Mouse (Mus musculus) erythroid progenitor cell, adult 5-6 weeks (primary cell): ENCODE results near the gene Gm8024. TPM values are rescaled to one million over a fixed set of nuclear protein-coding genes. Genes with fewer than 3 reads are reported as not detected.
"Not testable (repeated sequence)": the region's sequence is repeated elsewhere in the genome, so short reads cannot be mapped to it uniquely, and the experiment has no call there.

ENCODE experiments used
- ATAC-seq: replicated peaks from 2 replicates; pipeline ENCODE4 v1.8.0; 2016; ENCODE audit warnings: moderate number of reproducible peaks, mild to moderate bottlenecking, moderate TSS enrichment, inconsistent platforms; ENCODE audit not compliant: poor library complexity, low FRiP score, severe bottlenecking
- total RNA-seq, 2 experiments: library from RNA; stranded (forward) in 1 of 2; stranded (reverse) in 1 of 2; fragments of 150-400 nt in 1 of 2; fragments of 186-747, 209-891 nt in 1 of 2; gene quantifications; 2 replicates each; pipeline versions ENCODE4 v1.2.3 to v1.2.4; 2015 to 2017; ENCODE audit warnings: low replicate concordance in 2 of 2

Gm8024 gene
- total RNA-seq (2015; ENCODE audit: low replicate concordance) (not detected in 2 replicates), total RNA-seq (2017; ENCODE audit: low replicate concordance) (not detected in 2 replicates)

DNA sequence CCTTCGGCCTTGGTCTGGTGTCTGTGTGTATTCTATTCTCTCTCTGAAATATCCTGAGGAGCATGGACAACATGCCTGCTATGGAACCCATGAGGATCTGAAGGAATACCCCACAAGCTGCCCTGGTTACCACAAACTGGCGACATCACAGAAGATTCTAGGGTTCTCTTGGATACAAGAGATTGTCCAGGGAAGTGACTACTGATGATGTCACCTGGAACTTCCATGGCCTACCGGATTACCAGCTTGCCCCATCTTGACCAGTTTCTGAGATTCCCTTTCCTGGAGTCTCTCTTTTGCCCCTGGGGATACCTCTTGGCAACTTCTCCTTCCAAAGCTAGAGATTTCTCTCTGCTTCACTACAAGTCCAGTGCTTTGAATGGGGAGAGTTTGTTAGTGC, at the start of gene Gm8024:
Gene Gm8024, minus strand, starts transcription at position 101 of the 400 bp plus-strand sequence.
- not testable (repeated sequence) for ATAC-seq

DNA sequence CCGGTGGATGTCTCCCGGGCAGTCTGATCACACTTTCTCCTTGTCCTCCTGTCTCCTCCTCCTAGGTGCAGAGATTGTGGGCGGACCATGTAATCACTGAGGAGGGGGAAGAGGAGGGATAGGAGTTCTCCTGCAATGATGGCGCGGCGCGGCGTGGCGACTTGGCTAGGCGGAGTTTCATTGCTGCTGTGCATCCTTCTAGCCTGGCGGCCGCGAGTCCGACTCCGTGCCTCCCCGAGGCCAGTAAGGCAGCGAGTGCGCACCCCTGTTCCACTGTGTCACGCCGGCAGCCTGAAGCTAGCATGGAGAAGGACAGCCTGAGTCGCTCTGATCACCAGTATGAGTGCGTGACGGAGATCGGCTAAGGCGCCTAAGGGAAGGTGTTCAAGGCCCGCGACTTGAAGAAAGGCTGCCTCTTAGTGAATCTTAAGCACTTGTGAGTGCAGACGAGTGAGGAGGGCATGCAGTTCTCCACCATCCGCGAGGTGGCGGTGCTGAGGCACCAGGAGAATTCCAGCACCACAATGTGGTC, 19.2 kb upstream of the Gm8024 start:
- not testable (repeated sequence) for ATAC-seq

DNA sequence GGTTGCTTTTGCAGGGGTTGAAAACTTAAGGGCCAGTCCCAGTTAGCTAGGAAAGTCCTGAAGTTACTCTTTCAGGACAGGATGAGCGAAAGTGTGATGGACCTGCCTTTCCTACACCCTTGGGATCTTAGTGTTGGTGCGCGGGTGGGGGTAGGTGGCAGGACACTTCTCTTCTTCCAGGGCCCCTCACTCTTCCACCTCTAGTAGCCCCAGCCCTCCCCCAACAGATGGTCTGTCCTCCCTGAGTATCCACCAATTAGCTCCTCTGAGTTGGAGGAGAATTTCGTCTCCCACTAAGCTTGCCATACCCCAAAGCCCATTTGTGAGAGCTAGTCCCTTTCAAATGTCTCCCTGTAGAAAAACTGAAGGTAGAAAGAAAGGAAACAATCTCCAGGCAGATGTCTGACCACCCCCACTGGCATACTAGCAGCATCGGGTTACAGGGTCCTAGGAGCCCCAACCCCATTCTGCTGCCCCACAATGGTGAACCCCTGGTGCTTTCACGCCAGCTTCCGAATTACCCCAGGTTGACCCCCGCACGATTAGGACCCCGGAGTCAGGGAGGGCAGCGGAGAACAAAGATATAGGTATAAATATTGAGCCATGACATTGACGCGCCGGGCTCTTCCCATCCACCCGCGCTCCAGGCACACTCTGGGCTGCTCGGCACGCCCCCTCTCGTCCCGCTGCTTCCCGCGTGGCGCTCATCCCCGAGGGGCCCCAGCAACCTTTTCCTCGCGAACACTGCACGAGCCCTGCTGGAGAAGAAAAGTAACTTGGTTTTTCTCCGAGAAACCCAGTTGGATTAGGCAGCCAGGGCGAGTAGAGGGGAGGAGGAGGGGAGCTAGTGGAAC, 18.5 kb upstream of the Gm8024 start:
- ATAC-seq: not testable (repeated sequence)

DNA sequence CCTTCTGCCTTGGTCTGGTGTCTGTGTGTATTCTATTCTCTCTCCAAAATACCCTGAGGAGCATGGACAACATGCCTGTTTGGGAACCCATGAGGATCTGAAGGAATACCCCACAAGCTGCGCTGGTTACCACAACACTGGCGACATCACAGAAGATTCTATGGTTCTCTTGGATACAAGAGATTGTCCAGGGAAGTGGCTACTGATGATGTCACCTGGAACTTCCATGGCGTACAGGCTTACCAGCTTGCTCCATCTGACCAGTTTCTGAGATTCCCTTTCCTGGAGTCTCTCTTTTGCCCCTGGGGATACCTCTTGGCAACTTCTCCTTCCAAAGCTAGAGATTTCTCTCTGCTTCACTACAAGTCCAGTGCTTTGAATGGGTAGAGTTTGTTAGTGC, 21.8 kb downstream of the Gm8024 start, which contains the start of gene Gm8020:
Gene Gm8020, minus strand, starts transcription at position 101 of the 400 bp plus-strand sequence.
- not testable (repeated sequence) for ATAC-seq

Other genes starting within 250 kb of the Gm8024 start
- gene Gm9611, start 226.9 kb downstream of the Gm8024 start, total RNA-seq (2015; ENCODE audit: low replicate concordance): not detected in 2 replicates
- not detected in 2 replicates for gene Gm9611, start 226.9 kb downstream of the Gm8024 start, total RNA-seq (2017; ENCODE audit: low replicate concordance)
- not detected in 2 replicates for gene Gm7995, start 214.1 kb downstream of the Gm8024 start, total RNA-seq (2015; ENCODE audit: low replicate concordance)
- gene Gm7995, start 214.1 kb downstream of the Gm8024 start, total RNA-seq (2017; ENCODE audit: low replicate concordance): not detected in 2 replicates
- gene Gm8005, start 84.6 kb downstream of the Gm8024 start, total RNA-seq (2015; ENCODE audit: low replicate concordance): not detected in 2 replicates
- not detected in 2 replicates for gene Gm8005, start 84.6 kb downstream of the Gm8024 start, total RNA-seq (2017; ENCODE audit: low replicate concordance)
- gene Gm8011, start 60.4 kb downstream of the Gm8024 start, total RNA-seq (2015; ENCODE audit: low replicate concordance): not detected in 2 replicates
- gene Gm8011, start 60.4 kb downstream of the Gm8024 start, total RNA-seq (2017; ENCODE audit: low replicate concordance): not detected in 2 replicates
- not detected in 2 replicates for gene Gm8020, start 21.9 kb downstream of the Gm8024 start, total RNA-seq (2015; ENCODE audit: low replicate concordance)
- gene Gm8020, start 21.9 kb downstream of the Gm8024 start, total RNA-seq (2017; ENCODE audit: low replicate concordance): not detected in 2 replicates
- gene Gm17124, start 75.6 kb upstream of the Gm8024 start, total RNA-seq (2015; ENCODE audit: low replicate concordance): not detected in 2 replicates
- gene Gm17124, start 75.6 kb upstream of the Gm8024 start, total RNA-seq (2017; ENCODE audit: low replicate concordance): not detected in 2 replicates
- gene Gm3633, start 117.6 kb upstream of the Gm8024 start, total RNA-seq (2015; ENCODE audit: low replicate concordance): not detected in 2 replicates
- gene Gm3633, start 117.6 kb upstream of the Gm8024 start, total RNA-seq (2017; ENCODE audit: low replicate concordance): not detected in 2 replicates
- not detected in 2 replicates for gene Gm10378, start 131.7 kb upstream of the Gm8024 start, total RNA-seq (2015; ENCODE audit: low replicate concordance)
- not detected in 2 replicates for gene Gm10378, start 131.7 kb upstream of the Gm8024 start, total RNA-seq (2017; ENCODE audit: low replicate concordance)
- not detected in 2 replicates for gene Gm3015, start 244.5 kb upstream of the Gm8024 start, total RNA-seq (2015; ENCODE audit: low replicate concordance)
- not detected in 2 replicates for gene Gm3015, start 244.5 kb upstream of the Gm8024 start, total RNA-seq (2017; ENCODE audit: low replicate concordance)